Mouse (Mus musculus) stomach, embryonic 14.5 days (tissue): ENCODE measurements at regions not wholly inside any gene's neighbourhood (a gene's known extent, or its start where the extent isn't known, plus 50 kb on each side); places are given as distances from the start of the nearest gene placed in this dataset.

ENCODE experiments used
- ATAC-seq: fragments of 200-750 bp; cut with Nextera tagmentation; 2 replicates; pipeline ENCODE4 v1.8.0; 2017; ENCODE audit warnings: low read depth, moderate TSS enrichment; ENCODE audit not compliant: insufficient number of reproducible peaks, insufficient read depth, low FRiP score
- H3K27ac ChIP-seq: fragments of 300-500 bp; sonication (generic); 2 replicates; pipeline ENCODE4 v1.5.1; 2014; ENCODE audit warnings: mild to moderate bottlenecking, low read length, moderate library complexity, mixed read lengths
- H3K27me3 ChIP-seq: fragments of 300-500 bp; sonication (generic); 2 replicates; pipeline ENCODE4 v1.6.1; 2014; ENCODE audit warnings: low read length, control low read depth, mixed read lengths; ENCODE audit not compliant: control insufficient read depth, insufficient read depth
- H3K36me3 ChIP-seq: fragments of 300-500 bp; sonication (generic); 2 replicates; pipeline ENCODE4 v1.6.1; 2014; ENCODE audit warnings: mild to moderate bottlenecking, control low read depth, low read length, moderate library complexity, mixed read lengths; ENCODE audit not compliant: control insufficient read depth, insufficient read depth
- H3K4me1 ChIP-seq: fragments of 300-500 bp; sonication (generic); 2 replicates; pipeline ENCODE4 v1.6.1; 2014; ENCODE audit warnings: low read length, control low read depth, mixed read lengths; ENCODE audit not compliant: control insufficient read depth, insufficient read depth
- H3K4me2 ChIP-seq: fragments of 300-500 bp; sonication (generic); replicated peaks from 2 replicates; pipeline ENCODE4 v1.6.1; 2014; ENCODE audit warnings: low read depth, low read length, control low read depth
- H3K4me3 ChIP-seq: fragments of 300-500 bp; sonication (generic); 2 replicates; pipeline ENCODE4 v1.5.1; 2014; ENCODE audit warnings: low read depth, low read length, control low read depth
- H3K9ac ChIP-seq: fragments of 300-500 bp; sonication (generic); replicated peaks from 2 replicates; pipeline ENCODE4 v1.6.1; 2014; ENCODE audit warnings: low read depth, mild to moderate bottlenecking, control low read depth, low read length, moderate library complexity, mixed read lengths
- H3K9me3 ChIP-seq: fragments of 300-500 bp; sonication (generic); 2 replicates; pipeline ENCODE4 v1.6.1; 2016; ENCODE audit warnings: low read depth, low read length, control low read depth; ENCODE audit not compliant: control insufficient read depth
- WGBS: fragments of 180-500 bp; shearing (Covaris S2); extraction: QIAGEN DNeasy Blood & Tissue Kit; methylation state at CpG from one replicate; pipeline ENCODE4 v1.1.7; 2014; 5-methylcytosine and 5-hydroxymethylcytosine counted together

- H3K9me3 ChIP-seq, result no peaks in the 10 kb centered on the region
- H3K4me3 ChIP-seq, result no peak overlapping the region
- no peaks in the 10 kb centered on the region for H3K36me3 ChIP-seq
- 35% methylated on average over 1 of the region's 1 CpGs for WGBS
- H3K27me3 ChIP-seq, result no peaks in the 10 kb centered on the region
- H3K4me2 ChIP-seq, result no peak overlapping the region
- no peak overlapping the region for H3K27ac ChIP-seq
- H3K9ac ChIP-seq, result no peak overlapping the region
- ATAC-seq, result 0 out of 2 replicates have a peak, but pooled peaks have one; percentile 46
- H3K4me1 ChIP-seq, result no peaks in the 10 kb centered on the region
Measured at GRCm38 (mm10) chr15:56378511-56378910, 1098.9 kb downstream of the Slc22a22 start.

DNA sequence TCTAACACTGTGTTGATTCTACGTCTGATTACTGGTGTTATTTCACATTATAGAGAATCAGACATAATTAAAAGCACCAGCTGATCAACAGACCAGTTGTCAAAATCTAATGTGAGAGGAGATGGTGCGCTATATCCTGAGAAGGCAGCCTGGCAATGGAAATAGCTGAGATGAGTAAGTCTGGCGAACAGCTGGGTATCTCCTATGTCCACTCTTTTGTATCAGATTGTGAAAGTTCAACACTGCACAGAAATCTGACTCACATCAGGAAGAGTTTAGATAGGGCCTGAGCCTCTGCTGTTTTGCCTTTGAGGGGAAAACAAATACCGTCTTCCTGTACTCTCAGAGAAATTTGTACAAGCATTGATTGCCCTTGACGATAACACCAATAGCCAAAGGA, 1126.5 kb downstream of the Slc22a22 start:
- Histone ChIP-seq H3K27me3 (no peaks in the 10 kb centered on the region), H3K9ac (no peak overlapping the region), H3K9me3 (no peaks in the 10 kb centered on the region), H3K27ac (no peak overlapping the region), H3K4me1 (no peaks in the 10 kb centered on the region), H3K4me2 (no peak overlapping the region), H3K4me3 (no peak overlapping the region), H3K36me3 (no peaks in the 10 kb centered on the region)
- WGBS, result 83% methylated on average over 5 of the region's 5 CpGs
- ATAC-seq, result no peak

- Histone ChIP-seq H3K4me2 (no peak overlapping the region), H3K9me3 (no peaks in the 10 kb centered on the region), H3K4me3 (no peak overlapping the region), H3K27me3 (no peaks in the 10 kb centered on the region), H3K9ac (no peak overlapping the region), H3K36me3 (no peaks in the 10 kb centered on the region), H3K27ac (no peak overlapping the region), H3K4me1 (no peaks in the 10 kb centered on the region)
- no peak for ATAC-seq
- WGBS, result 66% methylated on average over 2 of the region's 2 CpGs
Measured at GRCm38 (mm10) chr15:56346111-56346510, 1131.3 kb downstream of the Slc22a22 start.

DNA sequence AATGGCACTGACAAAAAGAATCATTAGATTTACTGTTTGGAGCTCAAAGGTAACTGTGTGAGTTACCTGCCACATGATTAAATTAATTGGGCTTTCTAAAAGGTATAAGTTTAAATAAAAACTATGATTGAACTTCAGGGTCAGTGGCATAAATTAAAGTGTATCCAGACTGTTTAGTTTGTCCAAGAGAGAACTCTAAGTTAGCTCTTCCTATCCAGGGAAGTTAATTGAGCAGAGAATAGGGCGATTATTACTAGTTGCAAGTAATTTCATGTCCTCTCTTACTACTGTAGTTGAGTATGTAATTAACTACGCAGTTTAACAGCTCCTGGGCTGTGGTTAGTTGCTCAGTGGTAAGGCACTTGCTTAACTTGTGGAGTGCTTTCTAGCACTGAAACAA, 1132.5 kb downstream of the Slc22a22 start:
- Histone ChIP-seq H3K4me1 (no peaks in the 10 kb centered on the region), H3K9ac (no peak overlapping the region), H3K27ac (no peak overlapping the region), H3K36me3 (no peaks in the 10 kb centered on the region), H3K4me2 (no peak overlapping the region), H3K9me3 (no peaks in the 10 kb centered on the region), H3K27me3 (no peaks in the 10 kb centered on the region), H3K4me3 (no peak overlapping the region)
- WGBS, result 81% methylated on average over 2 of the region's 2 CpGs
- ATAC-seq, result no peak

DNA sequence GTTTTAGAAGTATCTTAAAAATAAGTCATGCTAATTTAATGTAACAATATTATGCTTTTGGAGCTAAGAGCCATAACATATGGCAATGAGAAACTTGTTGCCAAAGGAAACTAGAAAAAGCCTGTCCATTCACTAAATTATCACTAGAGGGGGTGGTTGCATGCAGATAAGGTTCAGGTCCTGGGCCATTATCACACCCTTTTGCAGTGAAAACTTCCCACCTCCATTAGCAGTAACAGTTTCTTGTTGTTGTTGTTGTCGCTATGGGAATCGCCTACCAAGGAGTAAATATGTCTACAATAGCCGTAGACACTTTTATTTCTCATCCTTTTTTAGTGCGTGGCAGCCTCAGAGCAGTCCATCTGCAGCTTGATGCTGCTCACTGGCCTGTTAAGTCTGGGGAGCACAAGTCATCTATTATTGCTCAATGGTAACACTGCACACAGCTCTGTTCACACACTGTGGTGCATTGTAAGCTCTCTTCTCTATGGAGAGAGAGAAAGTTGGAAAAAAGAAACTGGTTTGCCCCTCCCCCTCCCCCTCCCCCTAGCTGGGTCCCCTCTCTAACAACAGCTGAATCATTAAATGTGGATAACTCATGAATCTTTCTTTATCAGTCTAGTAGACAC, 1133.0 kb downstream of the Slc22a22 start:
- Histone ChIP-seq H3K4me3 (no peak overlapping the region), H3K9ac (no peak overlapping the region), H3K9me3 (no peaks in the 10 kb centered on the region), H3K36me3 (no peaks in the 10 kb centered on the region), H3K27me3 (no peaks in the 10 kb centered on the region), H3K4me2 (no peak overlapping the region), H3K27ac (no peak overlapping the region), H3K4me1 (no peaks in the 10 kb centered on the region)
- 48% methylated on average over 4 of the region's 4 CpGs for WGBS
- ATAC-seq, result no peak

DNA sequence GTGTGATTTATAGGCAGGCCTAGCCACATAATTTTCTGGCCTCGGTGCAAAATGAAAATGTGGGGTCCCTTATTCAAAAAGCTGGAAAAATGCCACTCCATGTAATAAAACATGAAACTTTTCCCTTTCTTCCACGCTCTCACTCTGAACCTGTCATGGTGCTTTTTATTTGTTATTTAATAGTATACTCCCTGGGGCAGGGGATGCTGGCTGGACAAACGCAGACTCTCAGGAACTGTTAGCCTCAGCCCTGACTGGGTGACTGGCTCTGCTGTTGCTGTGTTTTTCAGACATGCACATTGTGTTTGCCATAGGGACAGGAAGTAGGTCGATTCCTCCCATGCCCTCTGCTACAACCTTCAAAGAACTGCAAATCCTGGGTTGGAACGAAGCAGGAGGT, 1139.5 kb downstream of the Slc22a22 start:
- Histone ChIP-seq H3K27ac (no peak overlapping the region), H3K4me1 (peaks cover 4% of the 10 kb centered on the region; the same call in 1 of the 2 replicates), H3K9ac (no peak overlapping the region), H3K4me2 (no peak overlapping the region), H3K27me3 (no peaks in the 10 kb centered on the region), H3K9me3 (no peaks in the 10 kb centered on the region), H3K36me3 (no peaks in the 10 kb centered on the region), H3K4me3 (no peak overlapping the region)
- ATAC-seq, result no peak
- WGBS, result 43% methylated on average over 5 of the region's 5 CpGs

DNA sequence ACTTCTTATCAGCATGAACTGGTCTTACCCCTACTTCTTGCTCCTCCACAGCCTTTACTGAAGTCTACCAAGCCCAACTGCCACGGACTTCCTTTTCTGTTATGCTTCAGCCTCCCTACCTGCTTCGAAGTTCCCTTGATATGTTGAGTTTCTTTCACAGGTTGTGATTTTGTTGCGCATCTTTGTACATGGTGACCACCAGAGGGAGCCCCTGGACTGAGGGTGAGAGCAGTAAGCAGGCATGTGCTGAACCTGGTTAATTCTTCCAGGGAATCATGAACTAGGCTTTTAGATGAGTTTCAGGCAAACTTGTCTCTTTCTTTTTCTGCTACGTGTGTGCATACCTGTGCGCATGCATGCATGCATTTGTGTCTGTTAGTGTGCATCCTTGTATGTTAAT, 1141.0 kb downstream of the Slc22a22 start:
- Histone ChIP-seq H3K27ac (no peak overlapping the region), H3K4me2 (no peak overlapping the region), H3K36me3 (no peaks in the 10 kb centered on the region), H3K9me3 (no peaks in the 10 kb centered on the region), H3K27me3 (no peaks in the 10 kb centered on the region), H3K4me1 (peaks cover 4% of the 10 kb centered on the region; the same call in 1 of the 2 replicates), H3K9ac (no peak overlapping the region), H3K4me3 (no peak overlapping the region)
- 32% methylated on average over 5 of the region's 5 CpGs for WGBS
- no peak for ATAC-seq

GRCm38 (mm10) chr15:56335011-56335410, 1142.4 kb downstream of the Slc22a22 start:
- no peaks in the 10 kb centered on the region for H3K27me3 ChIP-seq
- peaks cover 4% of the 10 kb centered on the region; the same call in 1 of the 2 replicates for H3K4me1 ChIP-seq
- no peak overlapping the region for H3K4me3 ChIP-seq
- no peak for ATAC-seq
- H3K9ac ChIP-seq, result no peak overlapping the region
- no peaks in the 10 kb centered on the region for H3K36me3 ChIP-seq
- no peak overlapping the region for H3K4me2 ChIP-seq
- H3K9me3 ChIP-seq, result no peaks in the 10 kb centered on the region
- 67% methylated on average over 2 of the region's 2 CpGs for WGBS
- H3K27ac ChIP-seq, result no peak overlapping the region

GRCm38 (mm10) chr15:56320501-56320900, 1156.9 kb downstream of the Slc22a22 start:
- no peaks in the 10 kb centered on the region for H3K4me1 ChIP-seq
- no peak overlapping the region for H3K4me3 ChIP-seq
- no peaks in the 10 kb centered on the region for H3K9me3 ChIP-seq
- H3K27ac ChIP-seq, result no peak overlapping the region
- no peak overlapping the region for H3K4me2 ChIP-seq
- H3K36me3 ChIP-seq, result no peaks in the 10 kb centered on the region
- no peaks in the 10 kb centered on the region for H3K27me3 ChIP-seq
- no peak for ATAC-seq
- H3K9ac ChIP-seq, result no peak overlapping the region
